Mouse (Mus musculus) neural tube, embryonic 15.5 days (tissue): ENCODE results near the gene Hk2. TPM values are rescaled to one million over a fixed set of nuclear protein-coding genes. Genes with fewer than 3 reads are reported as not detected.

ENCODE experiments used
- ATAC-seq: fragments of 200-750 bp; cut with Nextera tagmentation; 2 replicates; pipeline ENCODE4 v1.8.0; 2017; ENCODE audit warnings: mild to moderate bottlenecking, moderate TSS enrichment, moderate library complexity; ENCODE audit not compliant: low FRiP score
- H3K27ac ChIP-seq: fragments of 300-500 bp; sonication (generic); replicated peaks from 2 replicates; pipeline ENCODE4 v1.5.1; 2015; ENCODE audit warnings: mild to moderate bottlenecking, inconsistent platforms
- H3K27me3 ChIP-seq: fragments of 300-500 bp; sonication (generic); replicated peaks from 2 replicates; pipeline ENCODE4 v1.6.1; 2015; ENCODE audit warnings: inconsistent platforms
- H3K36me3 ChIP-seq: fragments of 300-500 bp; sonication (generic); 2 replicates; pipeline ENCODE4 v1.6.1; 2015; ENCODE audit warnings: inconsistent platforms
- H3K4me1 ChIP-seq: fragments of 300-500 bp; sonication (generic); 2 replicates; pipeline ENCODE4 v1.6.1; 2015; ENCODE audit warnings: inconsistent platforms
- H3K4me2 ChIP-seq: fragments of 300-500 bp; sonication (generic); 2 replicates; pipeline ENCODE4 v1.6.1; 2015; ENCODE audit warnings: inconsistent platforms, mild to moderate bottlenecking, moderate library complexity
- H3K4me3 ChIP-seq: fragments of 300-500 bp; sonication (generic); replicated peaks from 2 replicates; pipeline ENCODE4 v1.5.1; 2015; ENCODE audit warnings: mild to moderate bottlenecking, inconsistent platforms
- H3K9ac ChIP-seq: fragments of 300-500 bp; sonication (generic); replicated peaks from 2 replicates; pipeline ENCODE4 v1.6.1; 2015; ENCODE audit warnings: mild to moderate bottlenecking, inconsistent platforms
- H3K9me3 ChIP-seq: fragments of 300-500 bp; sonication (generic); replicated peaks from 2 replicates; pipeline ENCODE4 v1.6.1; 2016; ENCODE audit warnings: inconsistent platforms
- WGBS: fragments of 180-500 bp; shearing (Covaris S2); methylation state at CpG from one replicate; pipeline ENCODE4 v1.1.7; 2015; ENCODE audit warnings: mixed read lengths; 5-methylcytosine and 5-hydroxymethylcytosine counted together
- polyA plus RNA-seq: library from polyadenylated mRNA; unstranded; fragments of >200 nt; fragmentation: Nextera tagmentation; extraction: Ambion mirVana; gene quantifications from 2 replicates; pipeline ENCODE4 v1.2.1, GENCODE M21; 2015

The Hk2 gene
- polyA plus RNA-seq, 1 experiment from 2014 or later, result 2.6 TPM

DNA sequence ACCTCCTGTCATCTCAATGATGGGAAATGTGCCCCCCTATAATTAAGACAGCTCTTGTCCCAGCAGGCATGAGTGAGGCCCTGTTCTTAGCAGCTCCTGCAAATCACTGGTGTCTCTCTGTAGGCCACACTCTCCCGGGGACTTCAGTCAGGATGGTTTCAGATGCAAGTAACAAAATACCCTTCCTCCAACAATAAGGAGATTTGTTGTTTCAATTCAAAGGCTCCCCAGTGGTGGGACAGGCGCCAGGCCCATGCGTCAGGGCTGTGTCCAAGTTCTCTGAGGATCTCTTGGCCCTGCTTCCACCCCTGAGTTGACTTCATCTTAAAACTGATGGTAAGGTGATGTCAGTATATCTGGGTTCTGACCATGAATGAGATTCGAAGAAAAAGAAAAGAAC lies 9.7 kb upstream of the Hk2 start:
- no peak overlapping the region for H3K9ac ChIP-seq
- no peaks in the 10 kb centered on the region for H3K36me3 ChIP-seq
- H3K4me3 ChIP-seq, result no peak overlapping the region
- H3K27ac ChIP-seq, result no peak overlapping the region
- no peak for ATAC-seq
- no peaks in the 10 kb centered on the region for H3K9me3 ChIP-seq
- 75% methylated on average over 4 of the region's 4 CpGs for WGBS
- no peak overlapping the region for H3K4me2 ChIP-seq
- no peaks in the 10 kb centered on the region for H3K4me1 ChIP-seq
- no peaks in the 10 kb centered on the region for H3K27me3 ChIP-seq

DNA sequence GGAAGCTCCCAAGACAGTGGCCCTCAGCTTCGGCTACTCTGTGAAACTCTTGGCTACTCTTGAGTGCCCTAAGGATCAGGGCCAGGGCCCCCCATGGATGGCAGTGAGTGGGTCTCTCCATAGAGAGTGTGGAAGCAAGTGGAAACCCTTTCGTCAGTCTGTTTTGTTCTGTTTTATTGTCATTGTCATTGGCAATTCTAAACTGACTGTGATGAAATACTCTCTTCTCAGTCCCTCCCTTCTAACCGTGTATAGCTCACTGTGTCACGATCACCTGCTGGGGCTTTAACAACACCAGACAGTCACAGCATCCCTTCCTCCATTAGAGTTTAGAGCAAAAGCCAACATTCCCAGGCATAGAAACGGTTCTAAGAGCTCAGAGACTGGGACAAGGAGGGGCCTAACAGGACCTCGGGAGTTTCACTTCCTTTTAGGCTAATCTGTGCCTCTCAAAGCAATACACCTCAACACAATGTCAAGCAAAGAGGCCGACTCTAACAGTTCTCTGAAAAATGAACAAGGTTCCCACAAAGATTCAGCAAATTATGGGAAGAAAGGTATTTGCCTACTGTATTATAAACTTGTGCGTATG lies 6.6 kb upstream of the Hk2 start:
- ATAC-seq, result no peak
- Histone ChIP-seq H3K4me2 (no peak overlapping the region), H3K4me1 (no peaks in the 10 kb centered on the region)

DNA sequence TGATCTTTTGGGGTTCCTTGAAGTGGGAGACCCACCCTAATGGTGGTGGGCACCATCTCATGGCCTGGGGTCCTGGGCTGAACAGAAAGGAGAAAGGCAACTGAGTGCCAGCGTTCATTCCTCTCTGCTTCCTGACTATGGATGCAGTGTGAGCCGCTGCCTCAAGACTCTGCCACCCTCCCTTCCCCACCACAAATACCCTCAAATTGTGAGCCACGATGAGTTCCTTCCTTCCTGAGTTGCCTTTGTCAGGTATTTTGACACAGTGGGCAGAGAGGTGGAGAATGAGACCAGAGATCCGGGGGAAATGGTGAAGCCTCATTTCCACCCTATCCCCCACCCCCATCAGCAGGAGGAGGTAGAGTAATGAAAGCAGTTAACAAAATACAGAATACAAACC lies 6.1 kb upstream of the Hk2 start:
- Histone ChIP-seq H3K36me3 (no peaks in the 10 kb centered on the region), H3K4me3 (no peak overlapping the region), H3K9ac (no peak overlapping the region), H3K9me3 (no peaks in the 10 kb centered on the region), H3K27ac (no peak overlapping the region), H3K4me2 (no peak overlapping the region), H3K27me3 (peaks cover 6% of the 10 kb centered on the region), H3K4me1 (no peaks in the 10 kb centered on the region)
- no peak for ATAC-seq
- WGBS, result 63% methylated on average over 4 of the region's 4 CpGs

More for the DNA sequence above, 6.6 kb upstream of the Hk2 start:
- Histone ChIP-seq H3K27me3 (peaks cover under 1% of the 10 kb centered on the region; the same call in 1 of the 2 replicates), H3K4me3 (no peak overlapping the region), H3K36me3 (no peaks in the 10 kb centered on the region), H3K9ac (no peak overlapping the region), H3K27ac (no peak overlapping the region), H3K9me3 (no peaks in the 10 kb centered on the region)
- WGBS, result 31% methylated on average over 8 of the region's 8 CpGs

DNA sequence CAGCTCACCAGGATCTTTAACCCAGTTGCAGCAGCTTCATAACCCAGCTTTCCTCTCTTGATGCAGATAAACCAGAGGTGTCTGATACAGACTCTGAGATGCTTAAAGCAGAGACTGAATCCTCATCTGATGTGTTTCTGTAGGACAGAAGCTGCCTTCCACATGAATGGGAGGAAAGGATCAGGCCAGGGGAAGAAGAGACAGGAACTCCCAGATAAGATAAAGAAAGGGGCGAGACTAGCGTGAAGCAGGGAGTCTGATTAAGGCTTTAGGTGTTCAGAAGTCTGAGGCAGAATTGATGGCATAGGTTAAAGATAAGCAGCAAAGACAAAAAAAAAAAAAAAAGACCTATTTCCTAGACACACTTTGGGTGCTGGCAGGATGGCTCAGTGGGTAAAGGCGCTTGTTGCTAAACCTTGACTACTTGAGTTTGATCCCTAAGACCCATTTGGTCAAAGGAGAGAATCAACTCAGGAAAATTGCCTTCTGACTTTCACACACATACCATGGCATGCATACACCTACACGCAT lies 2.9 kb upstream of the Hk2 start:
- no peak for ATAC-seq

DNA sequence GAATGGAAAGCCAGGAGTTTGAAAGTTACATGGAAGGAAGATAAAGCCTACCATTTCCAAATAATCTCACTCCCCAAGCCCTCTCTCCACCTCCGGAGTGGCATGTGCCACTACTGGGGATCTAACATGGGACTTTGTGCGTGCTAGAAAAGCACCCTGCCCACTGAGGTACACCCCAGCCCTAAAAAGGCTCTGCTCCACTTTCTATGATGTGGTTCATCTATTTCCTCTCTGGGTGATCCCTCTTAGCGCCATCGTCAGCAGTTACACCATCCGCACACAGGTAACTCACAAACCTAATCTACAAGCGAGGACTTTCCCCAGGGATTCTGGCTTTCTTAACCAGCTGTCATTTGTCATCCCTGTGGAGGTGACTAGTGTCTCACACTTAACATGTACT lies 1.1 kb upstream of the Hk2 start:
- H3K9me3 ChIP-seq, result no peaks in the 10 kb centered on the region
- no peaks in the 10 kb centered on the region for H3K36me3 ChIP-seq
- 79% methylated on average over 6 of the region's 6 CpGs for WGBS
- no peak for ATAC-seq
- H3K9ac ChIP-seq, result no peak overlapping the region
- no peak overlapping the region for H3K27ac ChIP-seq
- H3K4me1 ChIP-seq, result peaks cover 32% of the 10 kb centered on the region
- H3K4me3 ChIP-seq, result no peak overlapping the region
- peak overlapping the region; percentile 100 for H3K4me2 ChIP-seq
- H3K27me3 ChIP-seq, result peaks cover 42% of the 10 kb centered on the region

More for the DNA sequence above, 2.9 kb upstream of the Hk2 start:
- WGBS, result 95% methylated on average over 4 of the region's 4 CpGs
- peaks cover 32% of the 10 kb centered on the region for H3K27me3 ChIP-seq
- H3K4me2 ChIP-seq, result no peak overlapping the region
- no peak overlapping the region for H3K4me3 ChIP-seq
- no peak overlapping the region for H3K27ac ChIP-seq
- H3K9me3 ChIP-seq, result no peaks in the 10 kb centered on the region
- H3K4me1 ChIP-seq, result peaks cover 28% of the 10 kb centered on the region
- H3K9ac ChIP-seq, result no peak overlapping the region
- H3K36me3 ChIP-seq, result no peaks in the 10 kb centered on the region

DNA sequence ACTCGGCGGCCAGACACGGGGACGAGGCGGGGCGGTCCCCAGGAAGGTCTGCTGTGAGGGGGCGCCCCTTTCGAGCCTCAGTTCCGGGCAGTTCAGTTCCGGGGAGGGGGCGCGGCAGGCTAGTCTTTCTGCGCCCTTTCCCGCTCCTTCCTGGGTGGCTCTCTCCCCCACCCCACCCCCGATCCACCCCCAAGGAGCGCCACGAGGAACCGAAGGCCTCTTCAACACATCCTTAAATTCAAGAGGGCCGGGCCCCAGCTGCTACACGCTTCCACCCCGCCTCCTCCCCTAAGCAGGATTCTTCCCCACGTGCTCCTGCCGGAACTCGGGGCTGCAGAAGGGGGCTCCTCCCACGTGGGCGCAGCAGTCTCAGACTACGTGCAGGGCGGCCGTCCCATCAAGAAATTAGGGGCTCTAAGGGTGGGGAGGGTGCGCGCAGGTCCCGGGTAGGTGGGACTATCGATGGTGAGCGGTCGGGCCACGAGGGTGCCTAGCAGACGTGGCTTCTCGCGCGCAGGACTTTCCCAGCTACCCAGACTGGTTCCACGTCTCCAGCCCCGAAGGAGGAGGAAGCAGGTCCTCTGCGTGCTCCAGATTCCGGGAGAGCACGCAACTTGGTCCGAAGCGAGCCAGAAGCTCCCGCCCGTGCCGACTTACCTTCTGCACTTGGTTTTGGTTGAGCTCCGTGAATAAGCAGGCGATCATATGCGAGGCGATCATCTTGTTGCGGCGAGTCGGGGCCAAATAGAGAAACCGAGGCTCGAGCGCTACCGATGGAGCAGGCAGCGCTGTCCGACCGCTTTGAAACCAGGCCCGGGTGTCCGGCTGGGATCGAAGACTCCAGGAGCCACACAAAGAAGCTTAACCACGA lies 758 bp downstream of the Hk2 start:
- Histone ChIP-seq H3K27me3 (peaks cover 42% of the 10 kb centered on the region), H3K9ac (peak overlapping the region; percentile 42), H3K27ac (0 out of 2 replicates have a peak overlapping the region, but pooled peaks have one; percentile 28), H3K4me2 (peak overlapping the region; percentile 100), H3K36me3 (no peaks in the 10 kb centered on the region), H3K4me1 (peaks cover 32% of the 10 kb centered on the region), H3K9me3 (no peaks in the 10 kb centered on the region), H3K4me3 (peak overlapping the region; percentile 52)
- under 1% methylated on average over 66 of the region's 68 CpGs for WGBS
- ATAC-seq, result peak; percentile 48; the same call in 1 of the 2 replicates

DNA sequence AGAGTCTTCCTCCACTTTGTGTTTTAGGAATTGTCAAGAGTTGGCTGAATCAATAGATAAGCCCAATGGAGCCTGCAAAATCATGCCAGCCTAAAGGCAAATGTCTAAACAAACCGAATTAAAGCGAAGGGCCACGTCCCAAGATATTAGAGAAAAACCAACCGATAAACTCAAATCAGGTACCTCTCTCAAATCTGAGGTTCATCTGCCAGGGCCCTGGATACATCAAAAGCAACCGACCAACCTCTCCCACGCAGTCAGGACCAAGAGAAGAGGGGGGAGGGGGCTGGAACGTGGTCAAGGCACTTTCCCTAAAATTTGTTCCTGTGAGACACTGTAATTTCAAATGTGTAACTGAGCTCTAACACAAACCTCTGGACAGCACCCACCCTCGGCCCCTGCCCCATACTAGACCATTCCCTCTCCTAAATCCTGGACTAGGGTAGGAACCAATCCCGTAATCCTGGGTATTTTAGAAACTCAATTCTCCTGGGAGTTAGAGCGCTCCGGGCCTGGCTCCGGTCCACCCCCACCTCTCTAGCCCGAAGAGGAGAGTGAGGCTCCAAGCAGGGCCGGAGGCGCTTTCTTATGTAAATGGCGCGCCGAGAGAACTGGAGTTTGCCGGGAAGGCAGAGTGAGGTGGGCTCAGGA lies 1.7 kb downstream of the Hk2 start:
- peak overlapping the region; percentile 42; the same call in 1 of the 2 replicates for H3K9ac ChIP-seq
- under 1% methylated on average over 19 of the region's 19 CpGs for WGBS

DNA sequence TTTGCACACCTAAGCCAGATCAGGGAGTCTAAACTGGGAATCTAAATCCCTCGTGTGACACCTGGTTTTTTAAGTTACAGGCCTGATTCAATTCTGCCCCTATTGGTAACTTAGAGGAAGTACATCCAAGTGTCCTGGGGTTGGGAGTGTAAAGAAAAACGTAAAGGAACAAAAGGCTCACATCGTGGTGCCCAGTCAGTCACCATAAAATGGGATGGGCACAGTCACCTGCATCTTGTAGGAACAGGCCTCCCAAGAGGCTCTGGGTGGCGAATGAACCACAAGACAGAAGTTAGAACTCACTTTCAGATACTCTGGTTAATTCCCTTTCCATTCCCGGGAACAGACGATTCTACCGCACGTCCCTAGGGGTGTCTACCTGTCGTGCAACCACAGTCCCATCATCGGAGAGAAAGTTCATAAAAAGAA lies 2.3 kb downstream of the Hk2 start:
- 1% methylated on average over 10 of the region's 10 CpGs for WGBS
- no peak for ATAC-seq

More for the DNA sequence above, 1.7 kb downstream of the Hk2 start:
- Histone ChIP-seq H3K4me2 (peak overlapping the region; percentile 100), H3K36me3 (no peaks in the 10 kb centered on the region), H3K27ac (no peak overlapping the region), H3K4me3 (peak overlapping the region; percentile 52), H3K4me1 (peaks cover 32% of the 10 kb centered on the region), H3K9me3 (no peaks in the 10 kb centered on the region), H3K27me3 (peaks cover 42% of the 10 kb centered on the region)
- ATAC-seq, result no peak; the same call in 1 of the 2 replicates

DNA sequence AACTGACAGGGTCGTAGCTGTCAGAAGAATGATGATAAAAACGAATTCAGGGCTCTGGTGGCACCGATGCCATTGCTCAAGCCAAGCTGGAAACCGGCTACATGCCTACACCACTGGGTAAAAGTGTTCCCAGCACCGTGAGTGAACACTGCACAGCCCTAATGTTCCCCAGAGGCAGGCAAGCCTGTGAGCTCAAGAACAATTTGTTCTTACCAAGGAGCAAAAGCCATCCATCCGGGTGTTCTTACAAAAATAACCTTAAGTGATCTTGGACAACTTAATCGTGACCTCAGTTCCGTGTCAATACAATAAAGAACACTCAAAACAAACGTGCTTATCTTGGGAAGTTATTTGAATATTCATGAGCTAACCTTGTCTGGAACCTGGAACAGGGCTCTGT lies 3.2 kb downstream of the Hk2 start:
- H3K4me3 ChIP-seq, result no peak overlapping the region
- WGBS, result 63% methylated on average over 9 of the region's 9 CpGs
- no peak for ATAC-seq

More for the DNA sequence above, 2.3 kb downstream of the Hk2 start:
- Histone ChIP-seq H3K9ac (no peak overlapping the region), H3K9me3 (no peaks in the 10 kb centered on the region), H3K36me3 (no peaks in the 10 kb centered on the region), H3K27me3 (peaks cover 42% of the 10 kb centered on the region), H3K4me1 (peaks cover 32% of the 10 kb centered on the region), H3K4me3 (peak overlapping the region; percentile 52), H3K27ac (no peak overlapping the region), H3K4me2 (peak overlapping the region; percentile 100)

DNA sequence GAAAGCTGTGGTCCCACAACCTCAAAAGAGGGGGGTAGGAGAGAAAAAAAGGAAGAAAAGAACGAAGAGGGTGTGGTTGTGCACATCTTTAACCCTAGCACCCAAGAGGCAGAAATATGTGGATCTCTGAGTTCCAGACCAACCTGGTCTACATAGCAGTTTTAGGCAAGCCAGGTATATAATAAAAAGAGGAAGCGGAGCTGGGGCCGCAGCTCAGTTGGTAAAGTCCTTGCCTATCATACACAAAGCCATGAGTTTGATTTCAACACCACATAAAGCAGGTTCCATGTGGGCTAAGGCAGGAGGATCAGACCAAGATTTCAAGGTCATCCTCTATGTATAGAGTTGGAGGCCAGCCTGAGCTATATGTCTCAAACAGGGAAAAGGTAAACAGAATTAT lies 4.0 kb downstream of the Hk2 start:
- Histone ChIP-seq H3K36me3 (no peaks in the 10 kb centered on the region), H3K27ac (no peak overlapping the region), H3K9ac (no peak overlapping the region), H3K4me1 (peaks cover 32% of the 10 kb centered on the region), H3K9me3 (no peaks in the 10 kb centered on the region), H3K27me3 (peaks cover 36% of the 10 kb centered on the region), H3K4me2 (no peak overlapping the region), H3K4me3 (no peak overlapping the region)
- ATAC-seq, result no peak
- WGBS, result 72% methylated on average over 3 of the region's 3 CpGs

More for the DNA sequence above, 3.2 kb downstream of the Hk2 start:
- Histone ChIP-seq H3K9me3 (no peaks in the 10 kb centered on the region), H3K4me1 (peaks cover 32% of the 10 kb centered on the region), H3K4me2 (no peak overlapping the region), H3K27me3 (peaks cover 42% of the 10 kb centered on the region), H3K36me3 (no peaks in the 10 kb centered on the region), H3K9ac (no peak overlapping the region), H3K27ac (no peak overlapping the region)

DNA sequence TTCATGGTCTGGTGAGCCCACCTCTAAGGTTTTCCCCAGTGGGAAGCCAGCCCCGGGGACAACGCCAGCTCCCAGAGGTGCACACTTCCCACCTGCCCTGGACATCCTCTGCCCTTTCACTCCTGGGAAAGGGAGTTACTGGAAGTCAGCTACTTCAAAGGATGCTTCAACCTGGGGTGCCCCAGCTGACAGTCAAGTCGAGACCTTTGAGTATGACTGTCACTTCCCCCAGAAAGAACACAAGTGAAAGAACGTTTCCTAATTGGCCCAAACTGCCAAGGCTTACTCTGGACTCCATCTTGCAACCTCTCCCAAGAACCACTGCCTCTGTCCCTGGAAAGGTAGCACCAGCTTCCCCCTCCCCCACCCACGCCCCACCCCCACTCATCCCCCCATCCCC lies 4.5 kb downstream of the Hk2 start:
- H3K36me3 ChIP-seq, result no peaks in the 10 kb centered on the region
- peaks cover 33% of the 10 kb centered on the region for H3K27me3 ChIP-seq
- no peak overlapping the region for H3K4me2 ChIP-seq
- WGBS, result 63% methylated on average over 5 of the region's 5 CpGs
- peaks cover 28% of the 10 kb centered on the region for H3K4me1 ChIP-seq
- no peak overlapping the region for H3K9ac ChIP-seq
- H3K27ac ChIP-seq, result no peak overlapping the region
- H3K9me3 ChIP-seq, result no peaks in the 10 kb centered on the region
- ATAC-seq, result no peak
- no peak overlapping the region for H3K4me3 ChIP-seq
